Mouse (Mus musculus): ENCODE measurements around the gene S100a5.

- TF ChIP-seq POLR2A (IDR thresholded peaks at IDR 0.05; ENCODE audit: low read depth, low read length) (no peak), CTCF (IDR thresholded peaks at IDR 0.05; ENCODE audit: extremely low read depth, insufficient read depth, insufficient read length, insufficient replicate concordance) (no peak)
These were observed 3.2 kb downstream of the S100a5 start for GRCm38 (mm10) chr3:90611494-90611893.
